Mouse (Mus musculus) lung, adult 2 months (tissue): Measurements from ENCODE around the gene Slc38a10. TPM values are rescaled to one million over a fixed set of nuclear protein-coding genes. Genes with fewer than 3 reads are reported as not detected.

Source experiments
- DNase-seq: peaks from one replicate; pipeline ENCODE4 v3.0.0; 2022
- H3K4me1 ChIP-seq: fragments of 200-500 bp; 2 replicates; pipeline ENCODE4 v1.6.1; 2011; ENCODE audit warnings: low read length; ENCODE audit not compliant: control insufficient read depth, insufficient read depth
- H3K4me3 ChIP-seq: fragments of 200-500 bp; replicated peaks from 2 replicates; pipeline ENCODE3; 2011; ENCODE audit warnings: low read depth, mild to moderate bottlenecking, control low read depth, low read length; ENCODE audit errors: extremely low read depth
- CTCF ChIP-seq: fragments of 200-500 bp; IDR thresholded peaks from 2 replicates; pipeline ENCODE4 v1.5.1; 2011; ENCODE audit warnings: mild to moderate bottlenecking, low read length, control low read depth; ENCODE audit not compliant: insufficient read depth
- POLR2A ChIP-seq: fragments of 200-500 bp; IDR thresholded peaks from 2 replicates; pipeline ENCODE4 v1.6.1; 2011; ENCODE audit warnings: low read depth, mild to moderate bottlenecking, control low read depth, low read length, borderline replicate concordance; ENCODE audit errors: extremely low read depth
- WGBS: fragments of 180-500 bp; shearing (Covaris S2); methylation state at CpG from one replicate; pipeline ENCODE4 v1.1.7; 2018; 5-methylcytosine and 5-hydroxymethylcytosine counted together
- polyA plus RNA-seq: library from polyadenylated mRNA; depleted of rRNA; stranded (reverse); fragments of >200 nt; gene quantifications from 2 replicates; pipeline ENCODE4 v1.2.3, GENCODE M21; 2012

Gene Slc38a10
- polyA plus RNA-seq, 1 experiment = 170 TPM

DNA sequence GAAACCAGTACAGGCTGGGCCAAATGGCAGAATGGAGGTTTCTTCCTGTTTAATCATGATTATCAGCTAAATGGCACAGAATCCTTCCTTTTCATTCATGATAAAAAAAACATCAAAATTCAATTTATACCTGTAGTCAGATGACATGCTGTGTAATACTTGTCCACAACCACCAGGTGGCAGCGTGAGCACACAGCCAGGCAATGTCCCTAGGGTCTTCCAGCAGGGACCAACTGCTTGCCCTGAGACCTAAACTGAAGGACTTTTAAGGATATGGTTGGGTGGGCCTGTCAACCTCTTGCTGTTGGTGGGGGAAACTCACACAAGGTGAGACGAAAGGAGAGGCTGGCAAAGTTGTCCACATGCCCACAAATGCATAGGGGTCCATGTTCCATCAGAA is 40.1 kb downstream of the Slc38a10 start:
- DNase-seq = peak; percentile 57
- TF ChIP-seq POLR2A = no peak
- peak; percentile 97 for TF ChIP-seq CTCF
- 12% methylated on average over 2 of the region's 2 CpGs for WGBS
- Histone ChIP-seq H3K4me3 (no peak overlapping the region), H3K4me1 (peaks cover 4% of the 10 kb centered on the region; the same call in 1 of the 2 replicates)

DNA sequence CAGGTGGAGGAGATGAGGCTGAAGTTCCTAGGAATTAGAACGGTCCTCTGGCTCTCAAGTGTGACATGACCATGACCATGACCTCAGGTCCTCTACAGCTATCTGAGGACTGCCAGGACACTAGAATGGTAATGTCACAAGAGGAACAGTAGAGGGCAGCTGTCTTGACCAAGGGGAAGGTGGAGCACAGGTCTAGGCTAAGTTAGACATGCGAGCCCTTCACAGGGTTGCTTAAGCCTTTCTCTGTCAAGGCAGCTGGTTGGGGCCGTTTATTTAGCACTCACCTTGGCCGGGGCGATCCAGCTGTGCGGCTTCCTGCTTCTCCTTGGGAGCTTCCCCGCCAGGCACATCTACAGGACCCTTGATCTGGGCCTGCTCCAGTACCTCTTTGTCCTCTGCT is 40.6 kb downstream of the Slc38a10 start:
- DNase-seq = no peak
- TF ChIP-seq CTCF (0 out of 2 replicates have a peak, but pooled peaks have one; percentile 24), POLR2A (no peak)
- WGBS = 63% methylated on average over 7 of the region's 7 CpGs

DNA sequence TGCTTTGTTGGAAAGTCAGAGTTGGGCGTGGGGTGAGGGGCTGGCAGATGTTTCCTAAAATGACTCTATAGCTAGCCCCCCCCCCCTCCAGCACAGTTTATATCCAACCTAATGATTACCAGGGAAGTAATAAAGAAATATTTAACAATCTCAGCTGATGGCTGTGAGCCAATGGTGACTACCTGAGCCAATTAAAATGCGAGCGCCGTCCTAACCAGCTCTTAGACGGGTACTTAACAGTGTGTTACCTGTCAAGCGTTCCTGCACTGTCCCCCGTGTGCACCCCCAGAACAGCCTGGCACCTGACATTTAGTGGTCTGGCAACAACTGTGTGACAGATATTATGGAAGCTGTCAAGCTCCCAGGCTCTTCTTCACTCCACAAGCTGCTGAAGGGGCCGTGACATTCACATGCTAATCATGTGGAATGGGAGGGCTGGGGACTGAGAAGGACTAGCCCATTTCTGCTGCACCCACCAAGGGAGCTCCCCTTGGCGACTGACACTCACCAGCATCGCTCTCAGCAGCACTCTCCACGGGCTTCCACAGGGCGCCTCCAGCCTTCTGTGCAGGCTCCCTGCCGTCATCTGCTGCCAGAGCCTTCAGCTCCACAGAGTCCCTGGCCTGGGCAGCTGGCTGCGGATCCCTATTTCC is 41.5 kb downstream of the Slc38a10 start:
- DNase-seq = no peak
- H3K4me1 ChIP-seq = peaks cover 4% of the 10 kb centered on the region; the same call in 1 of the 2 replicates
- TF ChIP-seq CTCF (no peak), POLR2A (no peak)
- no peak overlapping the region for H3K4me3 ChIP-seq
- 86% methylated on average over 14 of the region's 14 CpGs for WGBS

More for the DNA sequence above, 40.6 kb downstream of the Slc38a10 start:
- peaks cover 4% of the 10 kb centered on the region; the same call in 1 of the 2 replicates for H3K4me1 ChIP-seq
- no peak overlapping the region for H3K4me3 ChIP-seq

DNA sequence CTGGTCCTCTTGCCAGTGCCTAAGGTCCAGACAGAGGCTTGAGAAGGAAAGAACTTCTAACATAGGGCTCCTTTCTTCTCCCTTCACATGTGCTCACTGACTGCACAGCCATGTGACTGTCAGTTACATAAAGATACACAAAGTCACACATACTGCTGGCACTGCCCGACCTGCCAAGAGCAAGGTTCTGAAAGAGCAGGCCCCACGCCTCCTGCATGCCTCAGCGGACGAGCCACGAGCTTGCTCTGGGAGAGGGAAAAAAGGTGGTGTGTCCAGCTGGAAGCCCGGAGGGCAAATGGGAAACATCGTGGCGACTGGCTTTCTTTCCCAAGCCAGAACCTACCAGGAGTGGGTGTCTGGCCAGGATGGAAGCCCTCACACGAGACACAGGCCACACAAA is 43.4 kb downstream of the Slc38a10 start:
- DNase-seq = no peak
- 89% methylated on average over 9 of the region's 9 CpGs for WGBS
- no peak overlapping the region for H3K4me3 ChIP-seq
- H3K4me1 ChIP-seq = peaks cover 4% of the 10 kb centered on the region; the same call in 1 of the 2 replicates
- TF ChIP-seq CTCF (no peak), POLR2A (no peak)

DNA sequence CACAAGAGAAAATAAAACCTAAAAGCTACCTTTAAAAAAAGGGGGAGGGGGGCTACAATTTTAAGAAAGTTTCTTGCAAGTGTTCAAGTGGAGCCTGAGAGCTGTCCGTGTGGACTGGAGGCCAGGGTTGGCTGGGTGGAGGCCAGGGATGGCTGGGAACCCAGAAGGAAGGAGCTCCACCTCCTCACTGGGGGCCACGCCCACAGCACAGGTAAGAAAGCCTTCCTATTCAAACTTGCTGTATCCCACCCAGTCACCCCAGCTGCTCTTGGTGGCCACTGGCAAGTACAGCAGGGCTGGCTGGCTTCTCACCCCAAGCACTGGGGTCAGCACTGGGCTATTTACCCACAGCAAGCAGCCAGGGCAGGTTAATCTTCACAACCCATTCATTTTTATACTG is 44.1 kb downstream of the Slc38a10 start:
- TF ChIP-seq CTCF (no peak), POLR2A (no peak)
- DNase-seq = no peak
- H3K4me3 ChIP-seq = no peak overlapping the region
- no peaks in the 10 kb centered on the region for H3K4me1 ChIP-seq
- WGBS = 85% methylated on average over 2 of the region's 2 CpGs

DNA sequence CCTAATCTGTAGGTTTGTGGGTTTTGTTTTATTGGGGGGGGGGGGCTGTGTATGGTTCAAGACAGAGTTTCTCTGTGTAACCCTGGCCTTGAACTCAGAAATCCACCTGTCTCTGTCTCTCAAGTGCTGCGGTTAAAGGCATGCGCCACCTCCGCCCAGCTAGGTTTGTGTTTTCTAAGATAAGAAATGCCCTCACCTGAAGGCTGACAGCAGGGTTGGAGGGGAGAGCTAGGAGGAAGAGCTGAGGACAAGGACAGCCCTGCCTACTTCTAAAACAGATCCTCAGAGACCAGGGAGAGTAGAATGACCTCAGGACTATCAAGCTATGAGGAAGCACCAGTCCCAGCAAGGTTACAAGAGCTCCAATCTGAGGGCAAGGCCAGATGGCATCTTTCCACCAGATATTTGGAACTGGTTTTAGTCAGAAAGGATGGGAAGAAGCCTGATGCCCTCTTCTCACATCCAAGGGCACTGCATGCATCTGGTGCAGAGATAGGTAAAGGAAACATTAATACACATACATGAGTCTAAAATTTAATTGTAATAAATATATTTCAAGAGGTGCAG is 47.6 kb downstream of the Slc38a10 start:
- Histone ChIP-seq H3K4me1 (peaks cover 4% of the 10 kb centered on the region), H3K4me3 (no peak overlapping the region)
- no peak for DNase-seq
- TF ChIP-seq POLR2A (no peak), CTCF (no peak)
- WGBS = 74% methylated on average over 3 of the region's 3 CpGs

DNA sequence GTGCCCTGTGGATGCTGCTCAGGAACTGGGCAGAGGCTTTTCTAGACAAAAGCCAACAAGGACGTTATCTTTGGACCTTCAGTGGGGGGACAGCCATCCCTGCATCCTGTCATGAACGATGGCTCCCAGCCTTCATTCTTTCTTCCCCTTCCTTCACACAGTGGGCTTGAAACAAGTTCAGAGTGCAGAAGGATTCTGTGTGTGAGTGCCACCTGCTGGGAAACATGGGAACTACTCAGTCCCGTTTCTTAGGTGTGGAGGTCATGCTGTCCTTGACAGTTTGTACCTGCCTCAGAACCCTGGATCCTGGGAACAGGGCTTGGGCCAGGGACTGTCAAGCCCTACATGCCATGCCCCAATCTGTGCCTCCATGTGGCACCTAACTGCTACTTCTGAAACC is 50.1 kb downstream of the Slc38a10 start:
- no peak for TF ChIP-seq POLR2A
- TF ChIP-seq CTCF = peak; percentile 61
- DNase-seq = peak; percentile 65
- Histone ChIP-seq H3K4me3 (no peak overlapping the region), H3K4me1 (peaks cover 7% of the 10 kb centered on the region)
- WGBS = 0% methylated on average over 3 of the region's 3 CpGs

DNA sequence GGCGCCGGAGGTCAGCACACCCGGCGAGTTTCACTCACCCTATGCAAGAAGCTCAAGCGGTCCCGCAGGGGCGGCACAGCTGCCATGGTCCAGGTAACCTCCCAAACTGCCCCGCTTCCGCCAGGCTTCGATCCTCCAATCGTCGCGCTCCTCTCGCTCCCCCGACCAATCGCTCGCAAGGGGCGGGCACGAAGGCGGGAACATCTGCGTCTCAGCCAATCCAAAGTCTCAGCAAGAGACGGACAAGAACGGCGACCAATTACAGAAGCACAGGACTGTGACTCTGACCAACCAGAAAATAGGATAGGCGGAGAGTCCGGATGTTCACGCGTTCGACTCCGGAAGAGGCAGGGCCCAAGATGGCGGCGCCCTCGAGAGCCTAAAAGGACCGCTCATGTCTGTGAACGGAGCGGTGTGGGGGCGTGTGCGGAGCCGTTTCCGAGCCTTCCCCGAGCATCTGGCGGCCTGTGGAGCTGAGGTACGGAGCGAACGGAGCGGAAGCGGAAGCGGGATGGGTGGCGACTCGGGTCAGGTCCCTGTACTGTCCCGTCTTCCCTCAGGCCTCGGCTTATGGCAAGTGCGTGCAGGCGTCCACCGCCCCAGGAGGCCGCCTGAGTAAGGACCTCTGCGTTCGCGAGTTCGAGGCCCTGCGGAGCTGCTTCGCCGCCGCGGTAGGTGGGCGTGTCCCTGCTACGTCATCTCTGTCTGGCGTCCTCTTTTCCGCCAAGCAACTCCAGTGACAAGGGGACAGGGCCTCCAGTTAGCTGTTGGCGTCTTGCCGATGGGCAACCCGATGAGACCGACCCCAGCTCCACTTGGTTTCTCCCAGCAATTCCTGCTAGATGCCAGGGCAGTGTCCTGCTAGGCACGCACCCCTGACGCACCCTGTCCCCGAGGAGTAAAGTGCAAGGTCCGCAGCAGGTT is 52.3 kb downstream of the Slc38a10 start, which contains the start of the genes Tepsin and Ndufaf8:
Tepsin (minus strand) TSS at position 144 of the 924 bp plus-strand sequence.
Ndufaf8 (plus strand) TSS at position 341 of the 924 bp plus-strand sequence.
- TF ChIP-seq CTCF = no peak
- TF ChIP-seq POLR2A = peak; percentile 64; the same call in 1 of the 2 replicates
- Histone ChIP-seq H3K4me1 (peaks cover 7% of the 10 kb centered on the region), H3K4me3 (peak within 1 kb of the TSS; percentile 89)
- peak; percentile 100 for DNase-seq
- WGBS = under 1% methylated on average over 77 of the region's 77 CpGs

DNA sequence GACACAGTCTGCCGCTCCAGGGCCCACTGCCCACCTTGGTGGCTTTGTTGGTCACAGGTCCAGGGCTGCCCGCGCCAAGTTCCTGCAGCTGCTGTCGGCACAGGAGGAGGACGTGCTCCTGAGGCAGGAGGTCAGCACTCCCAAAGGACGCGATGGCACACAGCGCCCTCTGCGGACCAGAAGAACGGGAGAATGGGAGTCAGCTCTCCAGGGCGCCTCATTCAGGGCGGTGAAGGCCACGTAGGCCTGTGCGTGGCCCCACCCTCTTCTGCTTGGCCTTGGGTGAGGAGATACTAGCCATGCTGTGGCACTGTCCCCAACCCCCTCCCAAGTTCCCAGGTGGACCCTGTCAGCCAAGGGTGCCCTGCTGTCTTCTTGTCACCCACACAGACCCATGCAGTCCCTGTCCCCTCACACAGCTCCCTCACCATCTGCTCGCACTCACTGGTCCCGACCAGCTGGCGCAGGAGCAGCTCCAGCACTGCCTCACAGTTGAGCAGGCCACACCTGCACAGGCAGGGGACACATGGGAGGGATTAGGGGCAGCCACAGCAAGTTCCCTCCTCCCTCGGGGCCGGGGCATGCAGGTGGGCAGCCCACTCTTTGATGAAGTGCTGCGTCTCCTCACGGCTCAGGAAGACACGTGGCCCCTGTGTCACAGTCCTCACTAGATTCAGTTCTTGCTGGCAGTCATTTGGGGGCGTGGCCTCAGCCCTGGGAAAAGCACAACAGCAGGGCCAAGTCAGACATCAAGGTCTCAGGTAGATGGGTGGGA is 58.1 kb downstream of the Slc38a10 start:
- no peak for DNase-seq
- TF ChIP-seq CTCF = no peak
- no peak for TF ChIP-seq POLR2A
- Histone ChIP-seq H3K4me1 (peaks cover 3% of the 10 kb centered on the region; the same call in 1 of the 2 replicates), H3K4me3 (no peak overlapping the region)
- WGBS = 74% methylated on average over 23 of the region's 23 CpGs
